Mouse (Mus musculus): ENCODE data around the gene Olfr988. TPM values are rescaled to one million over a fixed set of nuclear protein-coding genes. Genes with fewer than 3 reads are reported as not detected.
"Not testable (repeated sequence)": the region's sequence is repeated elsewhere in the genome, so short reads cannot be mapped to it uniquely, and the experiment has no call there.

Olfr988 gene
- not detected in 2 replicates for total RNA-seq (2015; ENCODE audit: low replicate concordance)
- not detected in 2 replicates for total RNA-seq (2017; ENCODE audit: low replicate concordance)

- not testable (repeated sequence) for ATAC-seq (replicated peaks; ENCODE audit: low FRiP score, poor library complexity, severe bottlenecking)
Observed at GRCm38 (mm10) chr2:85363127-85363526, at the start of gene Olfr988. Gene Olfr988, minus strand, starts transcription at chr2:85363227.

- no peak for ATAC-seq (replicated peaks; ENCODE audit: low FRiP score, poor library complexity, severe bottlenecking)
Observed at GRCm38 (mm10) chr2:85409369-85409768, 46.3 kb upstream of the Olfr988 start, which contains the start of gene Olfr992. Gene Olfr992, minus strand, starts transcription at chr2:85409469.

- ATAC-seq (replicated peaks; ENCODE audit: low FRiP score, poor library complexity, severe bottlenecking), result no peak
Observed at GRCm38 (mm10) chr2:85339972-85340371, 23.1 kb downstream of the Olfr988 start.

- not testable (repeated sequence) for ATAC-seq (replicated peaks; ENCODE audit: low FRiP score, poor library complexity, severe bottlenecking)
Observed at GRCm38 (mm10) chr2:85339215-85339614, 23.8 kb downstream of the Olfr988 start, which contains the start of gene Olfr987. Gene Olfr987, minus strand, starts transcription at chr2:85339315.

GRCm38 (mm10) chr2:85319106-85319505 is 43.9 kb downstream of the Olfr988 start:
- no peak for ATAC-seq (replicated peaks; ENCODE audit: low FRiP score, poor library complexity, severe bottlenecking)

Other genes with a start within 250 kb of the Olfr988 start
- gene Aplnr, start 227.0 kb downstream of the Olfr988 start, total RNA-seq (2015; ENCODE audit: low replicate concordance), result 1.3 TPM in 1 of 2 replicates, not detected in the other
- not detected in 2 replicates for gene Aplnr, start 227.0 kb downstream of the Olfr988 start, total RNA-seq (2017; ENCODE audit: low replicate concordance)
- gene Lrrc55, start 166.0 kb downstream of the Olfr988 start, total RNA-seq (2015; ENCODE audit: low replicate concordance), result not detected in 2 replicates
- gene Lrrc55, start 166.0 kb downstream of the Olfr988 start, total RNA-seq (2017; ENCODE audit: low replicate concordance), result not detected in 2 replicates
- not detected in 2 replicates for gene Olfr987, start 23.9 kb downstream of the Olfr988 start, total RNA-seq (2015; ENCODE audit: low replicate concordance)
- not detected in 2 replicates for gene Olfr987, start 23.9 kb downstream of the Olfr988 start, total RNA-seq (2017; ENCODE audit: low replicate concordance)
- not detected in 2 replicates for gene Olfr992, start 46.2 kb upstream of the Olfr988 start, total RNA-seq (2015; ENCODE audit: low replicate concordance)
- gene Olfr992, start 46.2 kb upstream of the Olfr988 start, total RNA-seq (2017; ENCODE audit: low replicate concordance), result not detected in 2 replicates
- not detected in 2 replicates for gene Olfr993, start 51.6 kb upstream of the Olfr988 start, total RNA-seq (2015; ENCODE audit: low replicate concordance)
- gene Olfr993, start 51.6 kb upstream of the Olfr988 start, total RNA-seq (2017; ENCODE audit: low replicate concordance), result not detected in 2 replicates
- gene Olfr994, start 73.2 kb upstream of the Olfr988 start, total RNA-seq (2015; ENCODE audit: low replicate concordance), result not detected in 2 replicates
- gene Olfr994, start 73.2 kb upstream of the Olfr988 start, total RNA-seq (2017; ENCODE audit: low replicate concordance), result not detected in 2 replicates
- not detected in 2 replicates for gene Olfr995, start 80.4 kb upstream of the Olfr988 start, total RNA-seq (2015; ENCODE audit: low replicate concordance)
- gene Olfr995, start 80.4 kb upstream of the Olfr988 start, total RNA-seq (2017; ENCODE audit: low replicate concordance), result not detected in 2 replicates
- not detected in 2 replicates for gene 4833423E24Rik, start 155.8 kb upstream of the Olfr988 start, total RNA-seq (2015; ENCODE audit: low replicate concordance)
- gene 4833423E24Rik, start 155.8 kb upstream of the Olfr988 start, total RNA-seq (2017; ENCODE audit: low replicate concordance), result not detected in 2 replicates
- not detected in 2 replicates for gene Olfr996, start 216.0 kb upstream of the Olfr988 start, total RNA-seq (2015; ENCODE audit: low replicate concordance)
- gene Olfr996, start 216.0 kb upstream of the Olfr988 start, total RNA-seq (2017; ENCODE audit: low replicate concordance), result not detected in 2 replicates
- not detected in 2 replicates for gene Olfr998, start 225.7 kb upstream of the Olfr988 start, total RNA-seq (2015; ENCODE audit: low replicate concordance)
- gene Olfr998, start 225.7 kb upstream of the Olfr988 start, total RNA-seq (2017; ENCODE audit: low replicate concordance), result not detected in 2 replicates
- not detected in 2 replicates for gene Olfr1000, start 248.7 kb upstream of the Olfr988 start, total RNA-seq (2015; ENCODE audit: low replicate concordance)
- gene Olfr1000, start 248.7 kb upstream of the Olfr988 start, total RNA-seq (2017; ENCODE audit: low replicate concordance), result not detected in 2 replicates

Data from erythroid progenitor cell, adult 5-6 weeks (primary cell).